Mouse (Mus musculus) midbrain, embryonic 13.5 days (tissue): ENCODE results near the gene Ppp2r3c. TPM values are rescaled to one million over a fixed set of nuclear protein-coding genes. Genes with fewer than 3 reads are reported as not detected.
"Not testable (repeated sequence)": the region's sequence is repeated elsewhere in the genome, so short reads cannot be mapped to it uniquely, and the experiment has no call there.

Source experiments
- ATAC-seq: fragments of 200-750 bp; cut with Nextera tagmentation; 2 replicates; pipeline ENCODE4 v1.8.0; 2017; ENCODE audit warnings: mild to moderate bottlenecking, moderate TSS enrichment, moderate library complexity
- H3K27ac ChIP-seq: fragments of 300-500 bp; sonication (generic); 2 replicates; pipeline ENCODE4 v1.5.1; 2015; ENCODE audit warnings: inconsistent platforms, mild to moderate bottlenecking, moderate library complexity
- H3K27me3 ChIP-seq: fragments of 300-500 bp; sonication (generic); 2 replicates; pipeline ENCODE4 v1.6.1; 2015; ENCODE audit warnings: mild to moderate bottlenecking, inconsistent platforms
- H3K36me3 ChIP-seq: fragments of 300-500 bp; sonication (generic); 2 replicates; pipeline ENCODE4 v1.6.1; 2015; ENCODE audit warnings: mild to moderate bottlenecking, inconsistent platforms
- H3K4me1 ChIP-seq: fragments of 300-500 bp; sonication (generic); replicated peaks from 2 replicates; pipeline ENCODE4 v1.6.1; 2015; ENCODE audit warnings: inconsistent platforms
- H3K4me2 ChIP-seq: fragments of 300-500 bp; sonication (generic); replicated peaks from 2 replicates; pipeline ENCODE4 v1.6.1; 2015; ENCODE audit warnings: moderate library complexity, mild to moderate bottlenecking, inconsistent platforms
- H3K4me3 ChIP-seq: fragments of 300-500 bp; sonication (generic); replicated peaks from 2 replicates; pipeline ENCODE4 v1.5.1; 2015; ENCODE audit warnings: mild to moderate bottlenecking, inconsistent platforms
- H3K9ac ChIP-seq: fragments of 300-500 bp; sonication (generic); replicated peaks from 2 replicates; pipeline ENCODE4 v1.6.1; 2015; ENCODE audit warnings: mild to moderate bottlenecking, inconsistent platforms
- H3K9me3 ChIP-seq: fragments of 300-500 bp; sonication (generic); 2 replicates; pipeline ENCODE4 v1.6.1; 2016; ENCODE audit warnings: mild to moderate bottlenecking, inconsistent platforms
- WGBS: fragments of 180-500 bp; shearing (Covaris S2); methylation state at CpG from one replicate; pipeline ENCODE4 v1.1.7; 2015; 5-methylcytosine and 5-hydroxymethylcytosine counted together
- polyA plus RNA-seq: library from polyadenylated mRNA; unstranded; fragments of >200 nt; fragmentation: Nextera tagmentation; extraction: Ambion mirVana; gene quantifications from 2 replicates; pipeline ENCODE4 v1.2.1, GENCODE M21; 2015

The Ppp2r3c gene
- polyA plus RNA-seq, 1 experiment from 2014 or later = 26.9 TPM

DNA sequence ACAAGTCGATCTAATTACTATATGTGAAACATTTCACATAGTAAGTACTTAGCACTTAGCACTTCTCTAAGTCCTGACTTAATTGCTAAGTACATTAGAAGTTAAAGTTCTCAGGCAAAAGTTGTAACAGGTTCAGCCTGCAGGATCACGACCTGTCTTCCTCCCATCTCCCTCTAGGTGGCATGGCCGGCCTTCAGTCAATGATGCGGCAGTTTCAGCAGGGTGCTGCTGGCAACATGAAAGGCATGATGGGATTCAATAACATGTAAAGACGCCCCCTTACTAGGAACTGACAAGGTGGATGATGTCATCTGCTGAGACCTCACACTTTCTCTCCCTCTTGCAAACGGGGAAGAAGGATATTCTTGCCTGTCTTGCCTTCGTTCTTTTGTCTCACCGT is 40.8 kb downstream of the Ppp2r3c start:
- not testable (repeated sequence) for H3K27ac ChIP-seq, H3K4me3 ChIP-seq, ATAC-seq, H3K27me3 ChIP-seq, H3K4me2 ChIP-seq, H3K9ac ChIP-seq, H3K9me3 ChIP-seq, H3K4me1 ChIP-seq
- H3K36me3 ChIP-seq = peaks cover 22% of the 10 kb centered on the region
- WGBS = no CpG with 5 or more reads among the region's 8 CpGs

DNA sequence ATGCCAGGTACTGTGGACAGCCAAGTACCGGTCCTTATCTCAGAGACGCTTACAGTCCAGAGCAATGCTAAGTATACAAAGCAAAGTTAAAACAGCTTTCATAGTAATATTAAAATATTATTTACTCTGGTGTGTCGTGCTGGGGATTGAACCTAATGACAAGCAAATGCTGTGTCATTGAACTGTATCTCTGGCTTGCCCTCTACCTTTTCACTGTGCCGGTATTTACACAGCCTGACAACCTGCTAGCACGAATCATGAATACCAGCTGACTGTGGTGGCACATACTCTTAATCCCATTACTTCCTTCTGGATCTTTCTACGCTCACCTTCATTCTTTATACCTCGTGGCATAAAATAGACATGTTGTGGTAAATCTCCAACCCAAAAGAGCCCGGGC is 60.6 kb downstream of the Ppp2r3c start:
- not testable (repeated sequence) for H3K4me3 ChIP-seq, H3K36me3 ChIP-seq, H3K9ac ChIP-seq, H3K4me2 ChIP-seq, H3K27ac ChIP-seq, ATAC-seq, H3K4me1 ChIP-seq, H3K27me3 ChIP-seq, H3K9me3 ChIP-seq
- no CpG with 5 or more reads among the region's 8 CpGs for WGBS

DNA sequence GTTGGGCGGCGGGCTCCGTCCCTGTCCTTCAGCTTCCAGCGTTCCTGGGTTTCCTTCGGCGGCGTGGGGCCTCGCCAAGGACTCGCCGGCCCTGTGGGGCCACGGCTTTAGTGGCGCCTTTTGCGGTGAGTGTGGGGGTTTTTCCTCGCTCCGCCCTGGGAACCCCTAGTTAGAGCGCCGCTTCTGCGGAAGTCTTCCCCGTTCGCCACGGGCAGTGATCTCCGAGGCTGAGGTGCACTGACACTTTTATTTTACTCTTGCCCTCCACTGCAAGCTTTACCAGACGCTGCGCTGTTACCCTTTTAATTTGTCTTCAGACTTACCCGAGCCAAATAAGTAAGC is 72.3 kb downstream of the Ppp2r3c start:
- H3K4me2 ChIP-seq = peak overlapping the region; percentile 39
- not testable (repeated sequence) for H3K9me3 ChIP-seq, H3K9ac ChIP-seq, H3K4me1 ChIP-seq, ATAC-seq, H3K36me3 ChIP-seq, H3K27ac ChIP-seq, H3K27me3 ChIP-seq
- H3K4me3 ChIP-seq = peak overlapping the region; percentile 40
- 0% methylated on average over 11 of the region's 25 CpGs for WGBS

DNA sequence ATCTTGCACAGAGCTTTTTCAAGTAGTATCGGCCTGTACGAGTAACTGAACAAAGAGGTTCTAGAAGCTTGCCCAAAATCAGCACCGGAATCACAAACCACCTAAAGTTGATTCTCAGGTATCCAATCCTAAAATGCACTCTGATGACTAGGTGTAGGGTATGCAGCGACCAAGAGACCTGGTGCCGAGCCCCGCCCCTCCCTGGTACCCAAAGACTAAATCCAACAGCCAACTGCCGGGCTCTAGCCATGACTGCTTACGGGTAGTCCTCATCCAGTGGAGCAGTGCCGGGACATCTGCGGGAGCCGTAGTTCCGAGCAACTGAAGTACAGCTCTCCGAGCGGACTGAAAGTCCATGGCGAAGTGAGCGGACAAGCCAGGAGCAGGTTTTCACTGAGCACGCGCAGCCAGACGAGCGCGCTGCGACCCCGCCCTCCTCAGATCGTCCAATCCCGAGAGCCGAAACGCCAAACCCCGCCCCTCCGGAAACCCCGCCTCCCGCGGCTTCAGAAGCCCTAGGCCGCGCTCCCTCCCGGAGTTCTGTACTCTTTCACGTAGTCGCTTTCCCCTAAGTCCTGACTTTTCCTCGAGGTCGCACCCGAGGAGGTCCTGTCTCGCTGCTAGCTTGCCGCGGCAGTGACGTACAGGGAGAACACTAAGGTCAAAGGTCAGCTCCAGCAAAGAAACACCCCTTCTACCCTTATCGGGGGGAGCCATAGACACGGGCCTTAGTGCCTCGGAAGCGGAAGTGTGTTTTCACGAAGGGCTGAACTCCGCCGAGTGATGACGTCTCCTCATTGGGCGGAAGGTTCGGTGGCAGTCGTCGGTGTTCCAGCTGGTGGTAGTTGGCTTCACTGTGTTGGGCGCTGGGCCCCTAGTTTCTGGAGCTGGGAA is 72.9 kb downstream of the Ppp2r3c start, which contains the start of gene Srp54c:
Srp54c (plus strand) TSS at position 543 of the 894 bp plus-strand sequence.
- no CpG with 5 or more reads among the region's 57 CpGs for WGBS
- H3K27me3 ChIP-seq, H3K36me3 ChIP-seq, H3K27ac ChIP-seq, H3K9me3 ChIP-seq, H3K4me1 ChIP-seq, H3K9ac ChIP-seq: not testable (repeated sequence)
- ATAC-seq = peak; percentile 99
- peak within 1 kb of the TSS; percentile 39 for H3K4me2 ChIP-seq
- H3K4me3 ChIP-seq = peak within 1 kb of the TSS; percentile 40

Other genes with a start within 250 kb of the Ppp2r3c start
- gene 2700097O09Rik, start 222.9 kb downstream of the Ppp2r3c start, polyA plus RNA-seq = 36.4 and 37.4 TPM in 2 replicates
- gene Srp54a, start 222.7 kb downstream of the Ppp2r3c start, polyA plus RNA-seq = 171 and 195 TPM in 2 replicates
- 33.4 and 34.2 TPM in 2 replicates for gene Fam177a, start 178.5 kb downstream of the Ppp2r3c start, polyA plus RNA-seq
- 63.1 and 67.1 TPM in 2 replicates for gene Srp54b, start 147.9 kb downstream of the Ppp2r3c start, polyA plus RNA-seq
- 0.35 TPM in 1 of 2 replicates, not detected in the other for gene 1700047I17Rik2, start 103.4 kb downstream of the Ppp2r3c start, polyA plus RNA-seq
- 70.8 and 82.3 TPM in 2 replicates for gene Srp54c, start 72.8 kb downstream of the Ppp2r3c start, polyA plus RNA-seq
- 9.2 and 11.6 TPM in 2 replicates for gene 1110008L16Rik, start 3.4 kb downstream of the Ppp2r3c start, polyA plus RNA-seq
- 464 and 465 TPM in 2 replicates for gene Psma6, start 81.2 kb upstream of the Ppp2r3c start, polyA plus RNA-seq
- 48.8 and 52.9 TPM in 2 replicates for gene Nfkbia, start 189.6 kb upstream of the Ppp2r3c start, polyA plus RNA-seq